Mouse (Mus musculus): ENCODE measurements at regions not wholly inside any gene's neighbourhood (a gene's known extent, or its start where the extent isn't known, plus 50 kb on each side); places are given as distances from the start of the nearest gene placed in this dataset.
A peak's percentile ranks its signal among the peaks of the same experiment; 100 is the strongest.

DNA sequence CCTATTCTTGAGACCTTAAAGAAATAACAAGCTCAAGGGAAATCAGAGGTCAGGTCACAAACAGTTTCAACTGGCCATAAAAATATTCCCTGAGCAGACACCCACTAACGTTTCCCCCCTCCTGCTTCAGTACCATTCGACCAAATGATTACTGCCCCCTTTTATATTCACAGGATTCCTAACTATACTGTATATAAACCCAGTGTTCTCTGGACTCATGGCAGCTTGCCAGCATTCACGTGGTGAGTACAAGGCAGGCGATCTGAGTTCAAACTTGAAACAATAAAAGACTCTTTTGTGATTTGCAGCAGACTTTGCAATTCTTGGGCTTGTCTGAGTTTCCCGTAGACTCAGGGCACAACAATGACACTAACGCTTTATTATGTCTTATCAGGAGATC, 989.0 kb upstream of the H2afb3 start:
- peak in 1 of 2 experiments; percentile 1 for DNase-seq

DNA sequence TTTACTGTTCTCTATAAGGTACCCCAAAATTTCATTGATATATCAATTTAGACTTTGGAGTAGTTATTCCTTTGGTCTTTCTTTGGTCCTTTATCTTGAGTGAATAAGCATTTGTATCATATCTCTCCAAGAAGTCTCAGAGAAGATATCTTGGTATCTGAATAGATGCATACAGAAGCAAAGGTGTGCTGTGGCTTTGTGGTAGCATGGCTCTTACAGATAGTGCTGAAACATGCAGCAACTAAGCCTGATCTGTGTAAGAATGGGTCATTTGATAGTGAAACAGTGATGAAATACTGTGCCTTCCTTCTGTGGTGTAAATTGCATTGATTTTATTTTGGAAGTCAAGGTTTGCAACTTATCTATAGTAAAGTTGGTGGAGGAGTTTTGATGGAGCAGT, 978.3 kb upstream of the H2afb3 start:
- DNase-seq, result no peak

DNA sequence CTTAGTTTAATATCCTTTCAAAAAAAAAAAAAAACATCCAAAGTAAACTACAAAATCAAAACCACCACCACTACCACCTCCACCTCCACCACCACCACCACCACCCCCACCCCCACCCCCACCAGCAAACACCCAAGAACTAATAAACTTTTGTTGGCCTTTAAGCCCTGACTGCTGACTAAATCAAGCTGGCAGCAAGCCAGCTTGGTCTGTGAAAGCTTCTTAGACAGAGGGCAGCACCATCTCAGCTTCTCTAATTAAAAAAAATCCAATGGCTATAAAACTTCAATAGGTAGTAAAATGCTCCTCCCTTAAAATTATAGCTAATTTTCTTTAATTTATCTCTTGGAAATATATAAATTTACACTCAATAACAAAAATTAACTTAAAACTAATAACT, 957.2 kb upstream of the H2afb3 start:
- no peak for DNase-seq

- no peak for DNase-seq
Measured at GRCm38 (mm10) chrX:121269620-121270019, 956.7 kb upstream of the H2afb3 start.

DNA sequence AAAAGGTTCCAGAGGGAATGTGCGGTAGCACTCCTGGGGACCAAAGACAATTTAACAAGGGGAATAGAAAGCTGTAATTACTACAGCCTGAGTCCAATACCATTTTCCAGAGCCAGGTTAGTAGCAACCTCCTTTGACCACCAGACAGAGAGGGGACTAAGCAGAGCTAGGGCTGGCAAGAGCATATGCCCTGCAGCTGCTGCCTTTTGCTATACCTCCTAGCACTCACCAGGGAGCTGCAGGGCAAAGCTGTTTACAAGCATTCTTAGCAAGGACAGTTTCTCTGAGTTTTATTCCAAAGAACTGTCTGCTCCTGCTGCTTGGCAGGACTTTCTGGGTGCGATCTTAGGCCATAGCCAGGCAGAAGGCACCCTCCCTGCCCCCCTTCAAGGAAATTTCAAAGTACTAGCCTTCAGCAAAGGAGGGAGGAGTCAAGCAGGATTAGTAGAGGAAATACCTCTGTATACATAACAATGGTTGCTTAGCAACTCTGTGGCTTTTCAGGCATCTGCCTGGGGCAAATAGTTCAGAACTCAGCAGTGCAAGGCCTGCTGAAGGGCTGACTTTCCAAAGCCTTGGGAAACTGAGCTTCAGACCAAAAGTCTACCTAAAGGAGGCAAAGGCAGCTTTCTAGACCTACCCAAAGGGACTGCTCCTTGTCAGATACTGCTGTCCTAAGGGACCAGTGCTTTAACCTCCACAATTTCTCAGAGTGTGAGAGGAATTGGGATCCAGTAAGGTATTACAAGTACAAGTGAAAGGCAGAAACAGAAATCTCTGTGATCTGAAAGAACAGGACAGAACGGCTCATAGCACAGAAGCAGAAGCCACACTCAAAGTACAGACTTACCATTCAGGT, 919.5 kb upstream of the H2afb3 start:
- DNase-seq, result no peak

Data from kidney, adult 8-10 months (tissue).